Mouse (Mus musculus): ENCODE results near the gene Slc39a5.

- TF ChIP-seq CTCF (IDR thresholded peaks at IDR 0.05; ENCODE audit: insufficient read depth, low read length) (no peak), POLR2A (IDR thresholded peaks at IDR 0.05; ENCODE audit: borderline replicate concordance, extremely low read depth, low read depth, low read length) (no peak)
These were observed 28.4 kb upstream of the Slc39a5 start for GRCm38 (mm10) chr10:128429454-128429853.
